Comparison of ENCODE assay signal across 13 mouse cellular contexts in genomic region chr13:95592860-95593259, GRCm38 (mm10). TPM values are rescaled to one million over a fixed set of nuclear protein-coding genes. Genes with fewer than 3 reads are reported as not detected.
DNase-seq lines count a peak whose midpoint lies in the region; ATAC-seq and TF ChIP-seq lines count a peak whose summit lies in the region.
"Had no signal": no experiment of that assay in that cellular context is flagged by ENCODE, and none has a peak within 500 bp of the region (broad histone marks: within the 10 kb centered on the region; RNA-seq: fewer than 3 reads in every experiment).

No protein-coding gene starts in this region.

- no peak for TF ChIP-seq RAD21 in MEL (IDR thresholded peaks at IDR 0.05; ENCODE audit: low read depth, low read length)

- peak; percentile 43; the same call in 1 of the 2 replicates for ATAC-seq in lung, embryonic 16.5 days (ENCODE audit: low read depth)
- ATAC-seq: Patski had no signal

- no peak for TF ChIP-seq POLR2A in MEL (IDR thresholded peaks at IDR 0.05; ENCODE audit: control insufficient read depth in 1 of 2, insufficient read depth in 1 of 2, low read depth in 1 of 2, low read length in 2 of 2, poor library complexity in 1 of 2)

- DNase-seq in lung, postnatal 4 days, result no peak
- DNase-seq in MEL (ENCODE audit: low read depth, low spot score), result peak; percentile 49
- DNase-seq in induced T-regulatory cell, adult 2 months (ENCODE audit: low read depth), result peak; percentile 76
- DNase-seq in thymus, postnatal 14 days, result peak; percentile 38
- DNase-seq in cerebellum, postnatal 14 days, result no peak
- DNase-seq in layer of hippocampus, postnatal 25 days (ENCODE audit: extremely low spot score in 1 of 2, low spot score in 1 of 2), result no peak
- no peak for DNase-seq in ovary, postnatal 14 days (ENCODE audit: low spot score)
- DNase-seq: cerebellum, adult 2 months; kidney, adult 18-20 months had no signal

- TF ChIP-seq CTCF in MEL (IDR thresholded peaks at IDR 0.05 in 2 of 3, conservative IDR thresholded peaks at IDR 0.05 in 1 of 3; ENCODE audit: control insufficient read depth in 1 of 3, insufficient read depth in 1 of 3, low read depth in 2 of 3, low read length in 3 of 3, poor library complexity in 1 of 3, severe bottlenecking in 1 of 3), result no peak

- no peak overlapping the region for H3K4me3 ChIP-seq in lung, embryonic 16.5 days (ENCODE audit: low read length)
- H3K4me3 ChIP-seq in MEL (ENCODE audit: control insufficient read depth in 1 of 2, insufficient read depth in 1 of 2, low read depth in 2 of 2, low read length in 2 of 2), result no peak overlapping the region
- H3K4me3 ChIP-seq: limb, embryonic 12.5 days; lung, embryonic 15.5 days had no signal

- TF ChIP-seq EP300 in MEL (IDR thresholded peaks at IDR 0.05; ENCODE audit: low read depth in 1 of 2, low read length in 2 of 2), result peak; percentile 21 to 45; a peak in 2 of 4 replicates

- H3K27me3 ChIP-seq in lung, embryonic 16.5 days (ENCODE audit: control insufficient read depth, insufficient read depth, low read depth, low read length), result no peaks in the 10 kb centered on the region
- H3K27me3 ChIP-seq in MEL (ENCODE audit: control insufficient read depth in 1 of 2, insufficient read depth in 2 of 2, low read length in 2 of 2), result peaks cover 0 to 3% of the 10 kb centered on the region in 2 experiments; a peak in 2 of 4 replicates
- H3K27me3 ChIP-seq: limb, embryonic 12.5 days; lung, embryonic 15.5 days; Patski had no signal

- no peaks in the 10 kb centered on the region for H3K79me2 ChIP-seq in MEL (ENCODE audit: control insufficient read depth, insufficient read depth, low read length, poor library complexity)

- WGBS in lung, embryonic 16.5 days, result 56% methylated on average over 10 of the region's 10 CpGs

- H3K36me3 ChIP-seq in lung, embryonic 16.5 days (ENCODE audit: control insufficient read depth, insufficient read depth, low read length), result no peaks in the 10 kb centered on the region
- H3K36me3 ChIP-seq in MEL (ENCODE audit: control insufficient read depth in 1 of 2, insufficient read depth in 2 of 2, low read length in 2 of 2), result no peaks in the 10 kb centered on the region
- H3K36me3 ChIP-seq: limb, embryonic 12.5 days; lung, embryonic 15.5 days had no signal

- H3K4me2 ChIP-seq in lung, embryonic 16.5 days (ENCODE audit: low read depth, low read length), result no peak overlapping the region
- H3K4me2 ChIP-seq: limb, embryonic 12.5 days; lung, embryonic 15.5 days had no signal

- no peaks in the 10 kb centered on the region for H3K4me1 ChIP-seq in lung, embryonic 16.5 days (replicated peaks; ENCODE audit: control insufficient read depth, insufficient read depth, low read length)
- H3K4me1 ChIP-seq in MEL (ENCODE audit: control insufficient read depth in 1 of 2, insufficient read depth in 2 of 2, low read length in 2 of 2), result peaks cover 0 to 2% of the 10 kb centered on the region in 2 experiments; a peak in 1 of 4 replicates
- H3K4me1 ChIP-seq: limb, embryonic 12.5 days had no signal

- no peak overlapping the region for H3K27ac ChIP-seq in lung, embryonic 16.5 days (ENCODE audit: low read length)
- no peak overlapping the region for H3K27ac ChIP-seq in MEL (ENCODE audit: control insufficient read depth, low read depth, low read length)
- H3K27ac ChIP-seq: limb, embryonic 12.5 days; lung, embryonic 15.5 days had no signal

- H3K9ac ChIP-seq in lung, embryonic 16.5 days (ENCODE audit: low read length), result no peak overlapping the region
- H3K9ac ChIP-seq in MEL (ENCODE audit: control insufficient read depth, low read depth, low read length, poor library complexity, severe bottlenecking), result no peak overlapping the region
- H3K9ac ChIP-seq: limb, embryonic 12.5 days; lung, embryonic 15.5 days had no signal

- H3K9me3 ChIP-seq in lung, embryonic 16.5 days (ENCODE audit: control insufficient read depth, low read length), result no peaks in the 10 kb centered on the region
- no peaks in the 10 kb centered on the region for H3K9me3 ChIP-seq in MEL (replicated peaks; ENCODE audit: insufficient read depth, low read length)
- H3K9me3 ChIP-seq: limb, embryonic 12.5 days; lung, embryonic 15.5 days had no signal

TF ChIP-seq in MEL, 35 proteins besides CTCF, POLR2A, EP300 and RAD21:
- TF ChIP-seq ETS1 (IDR thresholded peaks at IDR 0.05; ENCODE audit: low read depth, low read length) (peak; percentile 50; the same call in 1 of the 2 replicates), MYC (IDR thresholded peaks at IDR 0.05; ENCODE audit: low read depth, low read length) (no peak), HCFC1 (IDR thresholded peaks at IDR 0.05; ENCODE audit: low read depth, low read length) (no peak), E2F4 (IDR thresholded peaks at IDR 0.05; ENCODE audit: borderline replicate concordance, low read depth, low read length) (no peak), KAT2A (conservative IDR thresholded peaks at IDR 0.05; ENCODE audit: low read depth, low read length) (no peak), ZMIZ1 (IDR thresholded peaks at IDR 0.05; ENCODE audit: low read depth, low read length) (no peak), TCF12 (IDR thresholded peaks at IDR 0.05; ENCODE audit: low read depth, low read length) (0 out of 2 replicates have a peak, but pooled peaks have one; percentile 9), GATA1 (IDR thresholded peaks at IDR 0.05; ENCODE audit: low read depth, low read length) (peak; percentile 49; the same call in 1 of the 2 replicates), ZC3H11A (IDR thresholded peaks at IDR 0.05; ENCODE audit: low read depth, low read length) (no peak), CHD2 (IDR thresholded peaks at IDR 0.05; ENCODE audit: low read length) (no peak), RCOR1 (IDR thresholded peaks at IDR 0.05; ENCODE audit: low read depth, low read length) (peak; percentile 93), MAFK (IDR thresholded peaks at IDR 0.05; ENCODE audit: borderline replicate concordance, low read depth, low read length) (no peak)

RNA-seq across cellular contexts. Expression of gene F2r, which starts 25.4 kb away (rescaled TPM):
- polyA plus RNA-seq in lung, embryonic 16.5 days (2015; fragmentation: Nextera tagmentation; extraction: Ambion mirVana), result 123 and 124 TPM in 2 replicates
- 18.2 and 19.1 TPM in 2 replicates for total RNA-seq in MEL (2012; rRNA removed)
- 10 to 100 TPM in 1 of 2 experiments, not detected in 1; 32.7 TPM for polyA plus RNA-seq in MEL (2012; ENCODE audit: insufficient read depth in 1 of 2, insufficient read length in 2 of 2, low read depth in 1 of 2, low replicate concordance in 2 of 2, missing spikeins in 1 of 2)
- total RNA-seq in layer of hippocampus, postnatal 25 days (2021), result 1 to 10 TPM; 5.4 to 5.8 TPM

Comparison
In these comparisons a context has a peak if more than half of its experiments do, and no peak if none do; other contexts are left out.
1. DNase-seq: peak in MEL (single experiment), induced T-regulatory cell, adult 2 months (single experiment) and thymus, postnatal 14 days (single experiment); none in lung, postnatal 4 days (0 of 2), cerebellum, postnatal 14 days (0 of 2), layer of hippocampus, postnatal 25 days (0 of 2) and ovary, postnatal 14 days (single experiment).